Mouse (Mus musculus): Measurements from ENCODE around the gene Rbm42.
A peak's percentile ranks its signal among the peaks of the same experiment; 100 is the strongest.

The Rbm42 gene

DNA sequence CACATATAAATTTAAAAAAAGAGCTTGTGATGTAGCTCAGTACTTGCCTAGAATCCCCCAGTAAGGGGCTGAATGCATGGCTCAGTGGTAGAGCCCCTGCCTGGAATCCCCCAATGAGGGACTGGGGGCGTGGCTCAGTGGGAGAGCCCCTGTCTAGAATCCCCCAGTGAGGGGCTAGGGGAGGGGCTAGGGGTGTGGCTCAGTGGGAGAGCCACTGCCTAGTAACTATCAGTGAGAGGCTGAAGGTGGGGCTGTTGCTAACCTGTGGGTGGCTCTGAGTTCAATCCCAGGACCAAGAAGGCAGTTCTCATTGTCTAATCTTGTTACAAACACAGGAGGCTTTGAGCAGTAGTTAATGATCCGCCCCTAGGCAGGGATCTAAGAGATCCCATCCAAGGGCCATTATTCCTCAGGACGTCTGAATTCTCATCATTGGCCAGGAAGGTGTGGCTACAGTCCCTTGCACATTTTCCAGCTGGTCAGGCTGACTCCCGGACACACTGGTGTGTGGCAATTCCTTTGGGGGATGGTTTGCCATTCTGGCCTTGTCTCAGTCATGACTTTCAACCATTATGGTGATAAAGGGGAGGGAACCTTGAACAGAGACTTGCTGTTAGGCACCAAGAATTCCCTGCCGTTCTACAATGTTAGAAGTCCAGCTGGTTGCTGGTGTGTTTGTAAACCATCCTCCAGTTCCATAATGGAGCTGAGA, 34.9 kb downstream of the Rbm42 start:
- DNase-seq (ENCODE audit: low read depth) = no peak

DNA sequence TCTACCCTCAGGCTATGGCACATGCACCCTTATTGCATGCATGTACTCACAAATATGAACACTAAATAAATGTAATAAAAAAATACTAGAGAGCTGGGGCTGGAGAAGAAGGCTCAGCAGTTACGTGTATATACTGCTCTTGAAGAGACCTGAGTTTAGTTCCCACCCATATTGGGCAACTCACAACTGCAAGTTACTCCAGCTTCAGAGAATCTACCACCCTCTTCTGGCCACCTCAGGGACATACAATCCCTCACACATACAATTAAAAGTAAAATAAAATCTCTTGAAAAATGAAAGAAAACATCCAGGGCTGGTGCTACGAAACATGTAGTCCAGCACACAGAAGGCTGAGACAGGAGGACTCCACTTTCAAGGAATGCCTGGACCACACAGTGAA, 35.7 kb downstream of the Rbm42 start:
- DNase-seq (ENCODE audit: low read depth) = peak; percentile 60

- peak; percentile 76 for DNase-seq (ENCODE audit: low read depth)
Observed at GRCm38 (mm10) chr7:30613529-30614112, 36.5 kb downstream of the Rbm42 start.

- no peak for DNase-seq (ENCODE audit: low read depth)
Observed at GRCm38 (mm10) chr7:30612654-30613402, 37.3 kb downstream of the Rbm42 start, which contains the start of gene Upk1a. Gene Upk1a, minus strand, starts transcription at chr7:30612847.

DNA sequence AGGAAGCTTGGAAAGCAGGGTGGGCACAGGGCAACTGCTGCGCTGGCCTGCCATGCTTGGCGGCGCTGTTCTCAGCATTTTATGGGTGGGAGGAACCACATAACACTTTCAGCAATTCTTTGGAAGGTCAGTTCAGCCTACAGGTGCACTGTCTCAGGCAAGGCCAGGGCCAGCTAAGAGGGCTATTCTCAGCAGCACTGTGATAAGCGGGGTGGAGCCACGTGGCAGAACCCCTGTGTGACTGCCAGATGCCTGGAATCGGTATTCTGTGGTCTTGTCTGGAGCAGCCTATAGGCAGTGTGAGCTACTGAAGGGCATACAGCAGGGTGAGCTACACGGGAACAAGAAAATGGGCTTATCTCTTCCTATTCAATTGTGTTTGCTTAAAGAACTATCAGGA, 40.1 kb downstream of the Rbm42 start:
- no peak for DNase-seq (ENCODE audit: low read depth)

GRCm38 (mm10) chr7:30608476-30608875, 41.6 kb downstream of the Rbm42 start:
- no peak for DNase-seq (ENCODE audit: low read depth)

GRCm38 (mm10) chr7:30607706-30608309, 42.3 kb downstream of the Rbm42 start:
- DNase-seq (ENCODE audit: low read depth) = peak; percentile 79

DNA sequence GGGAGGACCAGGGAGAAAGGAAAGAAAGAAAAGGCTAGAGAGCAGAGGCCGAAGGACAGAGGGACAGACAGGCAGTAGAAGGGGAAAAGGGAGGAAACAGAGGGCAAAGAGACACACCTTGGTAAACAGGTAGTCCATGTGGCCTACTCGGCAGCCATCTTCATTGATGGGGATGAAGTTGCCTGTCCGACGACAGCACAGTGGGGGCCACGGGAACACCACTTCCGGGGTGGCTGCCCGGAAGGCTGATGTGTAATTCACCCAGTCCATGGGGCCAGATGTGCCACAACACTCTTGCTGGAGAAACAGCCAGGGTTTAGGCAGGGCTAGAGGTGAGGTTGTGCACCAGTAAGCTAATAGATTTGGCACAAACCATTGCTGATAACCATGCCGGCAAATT, 45.2 kb downstream of the Rbm42 start:
- DNase-seq (ENCODE audit: low read depth) = no peak

DNA sequence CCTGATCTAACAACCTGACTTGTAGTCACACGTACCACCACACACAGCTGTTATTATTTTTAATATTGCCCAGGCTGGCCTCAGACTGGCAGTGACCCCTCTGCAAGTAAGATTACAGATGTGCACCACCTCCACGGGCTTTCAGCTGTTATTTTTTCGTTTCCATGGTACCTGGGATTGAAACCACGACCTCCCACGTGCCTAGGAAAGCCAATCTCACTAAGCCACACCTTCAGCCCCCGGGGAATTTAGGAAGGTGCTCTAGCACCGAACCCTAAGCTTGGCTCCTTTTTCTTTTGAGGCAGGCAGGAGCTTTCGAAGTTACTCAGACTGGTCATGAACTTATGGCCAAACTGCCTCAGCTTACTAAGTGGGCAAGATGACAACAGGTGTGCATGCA, 45.7 kb downstream of the Rbm42 start:
- DNase-seq (ENCODE audit: low read depth) = no peak

- no peak for DNase-seq (ENCODE audit: low read depth)
Observed at GRCm38 (mm10) chr7:30602583-30602982, 47.5 kb downstream of the Rbm42 start.

DNA sequence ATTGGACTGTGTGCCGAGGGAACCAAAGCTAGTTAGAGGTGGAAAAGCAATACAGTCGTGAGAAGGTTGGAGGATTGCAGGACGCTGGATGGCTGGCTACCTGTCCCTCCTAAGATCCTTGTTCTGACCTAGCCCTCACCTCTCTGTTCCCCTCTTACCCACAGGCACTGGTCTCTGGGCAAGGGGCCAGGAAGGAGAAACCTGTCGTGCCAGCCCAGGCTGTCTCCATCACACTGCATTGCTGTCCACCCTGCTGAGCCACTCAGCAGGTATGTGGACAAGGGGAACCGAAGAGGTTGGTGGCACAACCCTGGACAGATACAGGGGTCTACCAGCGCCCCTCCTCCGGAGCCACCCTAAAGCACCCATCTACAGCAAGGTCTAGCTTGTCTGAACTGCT, 49.5 kb downstream of the Rbm42 start:
- no peak for DNase-seq (ENCODE audit: low read depth)

- peak; percentile 64 for DNase-seq (ENCODE audit: low read depth)
Observed at GRCm38 (mm10) chr7:30599933-30600353, 50.2 kb downstream of the Rbm42 start.

- no peak for DNase-seq (ENCODE audit: low read depth)
Observed at GRCm38 (mm10) chr7:30598786-30599185, 51.3 kb downstream of the Rbm42 start, which contains the start of gene Zbtb32. Gene Zbtb32, minus strand, starts transcription at chr7:30598909.

DNA sequence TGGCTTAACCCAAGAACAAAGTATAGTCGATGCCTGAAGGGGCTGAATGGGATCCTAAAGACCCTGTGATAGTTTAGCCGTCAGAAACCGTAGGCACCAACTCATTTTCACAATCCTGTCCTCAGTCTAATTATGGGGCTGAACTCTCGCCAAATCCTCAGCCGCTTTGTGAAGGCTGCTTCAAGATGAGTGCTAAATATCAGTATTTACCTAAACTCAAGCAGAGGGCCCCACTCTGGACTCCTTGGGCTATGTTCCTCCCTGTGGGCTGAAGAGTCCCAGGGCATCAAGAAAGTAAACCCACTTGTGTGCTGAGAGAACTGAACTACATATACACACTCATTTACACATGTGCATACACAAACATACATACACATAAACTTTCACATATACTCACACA, 53.3 kb downstream of the Rbm42 start:
- no peak for DNase-seq (ENCODE audit: low read depth)

DNA sequence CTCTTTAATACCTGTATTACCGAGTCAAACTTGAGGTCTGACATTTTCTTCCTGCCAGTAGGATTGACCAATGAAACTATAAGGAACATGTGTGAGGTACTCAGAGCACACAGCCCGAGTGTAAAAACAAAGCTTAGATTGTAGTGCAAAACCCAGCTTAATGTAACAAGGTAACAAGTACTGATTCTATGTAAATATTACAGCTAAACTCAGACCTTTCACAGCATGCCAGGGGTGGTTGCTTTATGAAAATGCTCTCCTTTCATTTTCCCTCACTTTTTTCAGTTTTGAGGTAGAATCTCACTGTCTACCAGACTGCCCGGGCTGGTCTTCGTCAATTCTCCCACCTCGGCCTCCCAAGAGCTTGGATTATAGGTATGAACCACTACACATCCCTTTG, 54.0 kb downstream of the Rbm42 start:
- DNase-seq (ENCODE audit: low read depth) = no peak

- no peak for DNase-seq (ENCODE audit: low read depth)
Observed at GRCm38 (mm10) chr7:30594510-30595024, 55.5 kb downstream of the Rbm42 start.

GRCm38 (mm10) chr7:30593579-30594509, 56.3 kb downstream of the Rbm42 start:
- no peak for DNase-seq (ENCODE audit: low read depth)

DNA sequence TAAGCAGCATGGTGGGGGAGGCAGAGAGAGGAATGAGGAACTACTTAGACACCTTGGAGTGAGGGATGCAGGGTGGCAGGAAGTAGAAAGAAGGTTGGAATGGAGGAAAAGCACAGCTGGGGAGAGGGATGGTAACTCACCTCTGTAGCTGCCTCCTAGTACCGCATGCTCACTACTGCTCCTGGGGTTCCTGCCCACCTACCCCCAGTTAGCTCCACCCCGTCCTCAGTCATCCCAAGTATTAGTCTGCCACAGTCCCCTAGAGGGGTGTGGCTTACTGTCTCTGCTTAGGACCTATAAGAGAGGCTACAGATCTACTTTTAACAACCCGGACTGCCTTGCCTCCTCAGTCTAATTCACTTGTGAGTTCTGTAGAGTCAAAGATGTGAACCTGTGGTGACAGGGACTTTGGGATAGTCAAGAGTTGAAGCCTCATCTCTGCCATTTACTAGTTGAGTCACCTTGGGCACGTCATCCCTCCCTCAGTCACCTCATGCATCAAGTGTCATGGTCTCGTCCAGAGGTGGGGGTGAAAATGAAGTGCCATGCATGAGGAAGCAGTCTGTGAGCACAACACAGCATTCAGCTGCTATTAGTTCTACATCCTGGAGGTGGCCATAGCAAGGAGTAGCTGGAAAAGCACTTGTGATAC, 57.2 kb downstream of the Rbm42 start:
- DNase-seq (ENCODE audit: low read depth) = no peak

DNA sequence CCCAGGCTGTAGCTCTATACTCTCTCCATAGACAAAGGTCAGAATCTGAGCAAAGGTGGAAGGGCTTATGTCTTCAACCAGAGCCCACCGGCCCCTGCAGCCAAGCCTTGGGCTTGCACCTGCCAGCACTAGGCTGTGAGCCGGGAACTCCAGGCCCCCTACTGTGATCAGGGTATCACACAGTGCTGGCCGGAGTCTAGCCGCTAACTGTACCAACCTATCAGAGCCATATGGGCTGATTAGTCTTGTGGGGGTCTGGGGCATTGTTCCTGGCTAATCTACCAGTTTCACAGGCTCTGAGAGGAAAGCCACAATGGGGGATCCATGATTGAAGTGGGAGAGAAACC, 58.5 kb downstream of the Rbm42 start:
- DNase-seq (ENCODE audit: low read depth) = no peak
